Comparison of ENCODE assay signal across 8 mouse cellular contexts in the genomic region with DNA sequence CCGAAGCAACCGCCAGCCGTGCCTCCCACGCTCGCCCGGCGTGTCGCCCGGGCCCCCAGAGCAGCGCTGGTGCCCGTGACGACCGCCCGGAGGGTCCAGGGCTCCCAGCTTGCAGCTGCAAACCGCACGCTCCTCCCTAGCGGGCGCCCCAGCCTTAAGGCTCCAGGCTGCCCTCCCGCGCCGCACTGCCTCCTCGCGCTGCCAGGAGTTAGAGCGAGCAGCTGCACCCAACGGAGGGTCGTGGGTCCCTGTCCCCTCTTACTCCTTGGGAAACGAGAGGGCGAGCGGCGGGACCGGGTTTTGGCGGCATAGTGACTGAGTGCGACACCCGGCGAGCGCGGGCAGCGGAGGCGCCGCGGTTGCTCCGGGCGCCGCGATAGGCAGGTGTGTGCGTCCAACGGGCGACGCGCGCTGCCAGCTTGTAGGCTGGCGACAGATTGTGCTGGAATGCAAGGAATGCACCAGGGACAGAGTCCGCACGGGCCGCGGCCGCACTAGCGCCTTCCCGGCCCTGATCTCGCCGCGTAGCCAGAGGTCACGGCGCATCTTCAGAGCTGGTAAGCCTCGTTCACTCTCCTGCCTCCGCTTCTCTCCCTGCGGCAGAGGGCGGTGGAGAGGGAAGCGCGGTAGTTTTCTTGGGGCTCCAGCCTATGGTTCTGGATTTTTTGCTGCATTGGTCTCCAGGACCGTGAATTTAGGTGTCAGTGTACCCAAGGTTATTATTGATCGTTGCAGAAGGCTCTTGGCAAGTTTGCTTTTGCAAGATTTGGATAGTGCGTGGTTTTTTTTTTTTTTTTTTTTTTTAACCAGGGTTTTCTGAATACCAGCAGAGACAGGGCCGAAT. TPM values are rescaled to one million over a fixed set of nuclear protein-coding genes. Genes with fewer than 3 reads are reported as not detected.
DNase-seq lines count a peak whose midpoint lies in the region; ATAC-seq and TF ChIP-seq lines count a peak whose summit lies in the region.

No protein-coding gene starts in this region.

- peak overlapping the region; percentile 86 for H3K27ac ChIP-seq in embryonic facial prominence, embryonic 12.5 days
- H3K27ac ChIP-seq in limb, embryonic 13.5 days, result peak overlapping the region; percentile 79
- peak overlapping the region; percentile 87 for H3K27ac ChIP-seq in midbrain, embryonic 14.5 days (replicated peaks; ENCODE audit: low read depth, low read length)
- H3K27ac ChIP-seq in spleen, adult 2 months (ENCODE audit: insufficient read depth, low read length), result no peak overlapping the region

- H3K4me2 ChIP-seq in embryonic facial prominence, embryonic 12.5 days (replicated peaks), result peak overlapping the region; percentile 82
- peak overlapping the region; percentile 87 for H3K4me2 ChIP-seq in limb, embryonic 13.5 days (replicated peaks)
- H3K4me2 ChIP-seq in midbrain, embryonic 14.5 days (ENCODE audit: low read length), result peak overlapping the region; percentile 53

- H3K4me1 ChIP-seq in erythroblast, embryonic 14.5 days (ENCODE audit: control insufficient read depth), result peaks cover 22% of the 10 kb centered on the region
- peaks cover 9% of the 10 kb centered on the region; the same call in 1 of the 2 replicates for H3K4me1 ChIP-seq in embryonic facial prominence, embryonic 12.5 days
- H3K4me1 ChIP-seq in limb, embryonic 13.5 days, result peaks cover 22% of the 10 kb centered on the region
- H3K4me1 ChIP-seq in midbrain, embryonic 14.5 days (ENCODE audit: control insufficient read depth, insufficient read depth, low read length), result peaks cover 7% of the 10 kb centered on the region
- peaks cover 8% of the 10 kb centered on the region for H3K4me1 ChIP-seq in spleen, adult 2 months (ENCODE audit: control insufficient read depth, insufficient read depth, insufficient read length)

- WGBS in embryonic facial prominence, embryonic 12.5 days, result under 1% methylated on average over 73 of the region's 74 CpGs
- WGBS in limb, embryonic 13.5 days, result 1% methylated on average over 74 of the region's 74 CpGs
- WGBS in midbrain, embryonic 14.5 days, result under 1% methylated on average over 74 of the region's 74 CpGs
- 2% methylated on average over 73 of the region's 74 CpGs for WGBS in spleen, adult 2 months

- H3K27me3 ChIP-seq in erythroblast, embryonic 14.5 days (ENCODE audit: control insufficient read depth), result peaks cover 30% of the 10 kb centered on the region
- no peaks in the 10 kb centered on the region for H3K27me3 ChIP-seq in embryonic facial prominence, embryonic 12.5 days
- no peaks in the 10 kb centered on the region for H3K27me3 ChIP-seq in limb, embryonic 13.5 days
- no peaks in the 10 kb centered on the region for H3K27me3 ChIP-seq in midbrain, embryonic 14.5 days (ENCODE audit: control insufficient read depth, insufficient read depth, low read length)
- H3K27me3 ChIP-seq in spleen, adult 2 months (ENCODE audit: control insufficient read depth, insufficient read depth, low read length), result peaks cover 9% of the 10 kb centered on the region; the same call in 1 of the 2 replicates

- no peak for ATAC-seq in erythroblast, adult 5-6 weeks (replicated peaks; ENCODE audit: low FRiP score, poor library complexity, severe bottlenecking)
- ATAC-seq in embryonic facial prominence, embryonic 12.5 days (ENCODE audit: insufficient number of reproducible peaks, insufficient read depth, low FRiP score, low TSS enrichment), result peak; percentile 37; the same call in 1 of the 2 replicates
- peak; percentile 46 for ATAC-seq in limb, embryonic 13.5 days (ENCODE audit: low FRiP score, low read depth)
- ATAC-seq in midbrain, embryonic 14.5 days (ENCODE audit: low FRiP score, low TSS enrichment), result peak; percentile 69

- H3K9me3 ChIP-seq in erythroblast, embryonic 14.5 days (ENCODE audit: control insufficient read depth, low read length), result no peaks in the 10 kb centered on the region
- no peaks in the 10 kb centered on the region for H3K9me3 ChIP-seq in embryonic facial prominence, embryonic 12.5 days
- no peaks in the 10 kb centered on the region for H3K9me3 ChIP-seq in limb, embryonic 13.5 days
- H3K9me3 ChIP-seq in midbrain, embryonic 14.5 days (ENCODE audit: control insufficient read depth, low read length), result no peaks in the 10 kb centered on the region

- H3K36me3 ChIP-seq in erythroblast, embryonic 14.5 days (ENCODE audit: control insufficient read depth), result no peaks in the 10 kb centered on the region
- no peaks in the 10 kb centered on the region for H3K36me3 ChIP-seq in embryonic facial prominence, embryonic 12.5 days
- no peaks in the 10 kb centered on the region for H3K36me3 ChIP-seq in limb, embryonic 13.5 days
- H3K36me3 ChIP-seq in midbrain, embryonic 14.5 days (ENCODE audit: control insufficient read depth, insufficient read depth, low read length), result no peaks in the 10 kb centered on the region
- H3K36me3 ChIP-seq in spleen, adult 2 months (ENCODE audit: control insufficient read depth, insufficient read depth, low read length), result no peaks in the 10 kb centered on the region

- no peak for TF ChIP-seq CTCF in spleen, adult 2 months (IDR thresholded peaks at IDR 0.05; ENCODE audit: extremely low read depth, insufficient read depth, insufficient read length, insufficient replicate concordance)

- H3K4me3 ChIP-seq in erythroblast, embryonic 14.5 days (replicated peaks), result peak overlapping the region; percentile 80
- peak overlapping the region; percentile 94 for H3K4me3 ChIP-seq in embryonic facial prominence, embryonic 12.5 days
- H3K4me3 ChIP-seq in limb, embryonic 13.5 days, result peak overlapping the region; percentile 92
- peak overlapping the region; percentile 91 for H3K4me3 ChIP-seq in midbrain, embryonic 14.5 days (replicated peaks; ENCODE audit: low read depth, low read length)
- peak overlapping the region; percentile 79 for H3K4me3 ChIP-seq in spleen, adult 2 months (ENCODE audit: extremely low read depth, insufficient read depth, insufficient read length)

- H3K9ac ChIP-seq in embryonic facial prominence, embryonic 12.5 days, result peak overlapping the region; percentile 82
- peak overlapping the region; percentile 87 for H3K9ac ChIP-seq in limb, embryonic 13.5 days
- H3K9ac ChIP-seq in midbrain, embryonic 14.5 days (replicated peaks; ENCODE audit: low read length), result peak overlapping the region; percentile 72

- TF ChIP-seq POLR2A in spleen, adult 2 months (IDR thresholded peaks at IDR 0.05; ENCODE audit: low read depth, low read length), result no peak

- peak; percentile 60 to 63 for DNase-seq in heart, adult 9 months (ENCODE audit: low spot score in 2 of 2)
- peak; percentile 86 for DNase-seq in kidney, adult 9 months
- peak; percentile 86 for DNase-seq in midbrain, embryonic 14.5 days
- peak in 1 of 2 experiments; percentile 39 for DNase-seq in spleen, adult 2 months (ENCODE audit: low read depth in 1 of 2, low spot score in 2 of 2)

RNA-seq across cellular contexts. Expression of gene Pkp4, which starts 1.0 kb away (rescaled TPM):
- polyA plus RNA-seq in erythroblast, embryonic 14.5 days (2012), result 0.82 and 2.2 TPM in 2 replicates
- 4.6 and 8.1 TPM in 2 replicates for total RNA-seq in erythroblast, adult 5-6 weeks (2015; ENCODE audit: low replicate concordance)
- total RNA-seq in erythroblast, adult 5-6 weeks (2017; ENCODE audit: low replicate concordance), result 1.4 and 9.6 TPM in 2 replicates
- 25.0 and 25.1 TPM in 2 replicates for polyA plus RNA-seq in embryonic facial prominence, embryonic 12.5 days (2016; fragmentation: Nextera tagmentation; extraction: Ambion mirVana)
- polyA plus RNA-seq in limb, embryonic 13.5 days (2015; fragmentation: Nextera tagmentation; extraction: Ambion mirVana), result 22.7 and 23.2 TPM in 2 replicates
- polyA plus RNA-seq in midbrain, embryonic 14.5 days (2014; fragmentation: Nextera tagmentation; extraction: Ambion mirVana), result 23.9 and 24.1 TPM in 2 replicates
- polyA plus RNA-seq in spleen, adult 2 months (2012; rRNA removed), result 21.9 and 22.9 TPM in 2 replicates

RNA-seq across cellular contexts. Expression of gene Ccdc148, which starts 1.2 kb away (rescaled TPM):
- 0.02 TPM in 1 of 2 replicates, not detected in the other for polyA plus RNA-seq in erythroblast, embryonic 14.5 days (2012)
- 0.58 and 1.0 TPM in 2 replicates for total RNA-seq in erythroblast, adult 5-6 weeks (2015; ENCODE audit: low replicate concordance)
- 0.28 and 0.85 TPM in 2 replicates for total RNA-seq in erythroblast, adult 5-6 weeks (2017; ENCODE audit: low replicate concordance)
- 1.3 and 1.6 TPM in 2 replicates for polyA plus RNA-seq in embryonic facial prominence, embryonic 12.5 days (2016; fragmentation: Nextera tagmentation; extraction: Ambion mirVana)
- 0.57 and 0.75 TPM in 2 replicates for polyA plus RNA-seq in limb, embryonic 13.5 days (2015; fragmentation: Nextera tagmentation; extraction: Ambion mirVana)
- polyA plus RNA-seq in midbrain, embryonic 14.5 days (2014; fragmentation: Nextera tagmentation; extraction: Ambion mirVana), result 2.7 and 3.1 TPM in 2 replicates
- polyA plus RNA-seq in spleen, adult 2 months (2012; rRNA removed), result 0.13 and 0.34 TPM in 2 replicates
